Mouse (Mus musculus): ENCODE data around the gene Pigr. TPM values are rescaled to one million over a fixed set of nuclear protein-coding genes. Genes with fewer than 3 reads are reported as not detected.

Pigr gene
- polyA plus RNA-seq, 1 experiment from 2014 or later, result 1.2 TPM

GRCm38 (mm10) chr1:130879927-130880326 lies 53.4 kb downstream of the Pigr start:
- Histone ChIP-seq H3K4me1 (ENCODE audit: insufficient read depth) (no peaks in the 10 kb centered on the region), H3K9ac (replicated peaks) (no peak overlapping the region), H3K4me3 (ENCODE audit: low read depth, low read length) (no peak overlapping the region), H3K27ac (ENCODE audit: low read depth) (no peak overlapping the region), H3K36me3 (replicated peaks; ENCODE audit: insufficient read depth, low read length) (no peaks in the 10 kb centered on the region), H3K9me3 (ENCODE audit: low read length) (no peaks in the 10 kb centered on the region), H3K4me2 (ENCODE audit: low read depth, low read length) (no peak overlapping the region), H3K27me3 (ENCODE audit: insufficient read depth, low read length) (peaks cover 28% of the 10 kb centered on the region)
- DNase-seq (no peak), ATAC-seq (no peak)
- 83% methylated on average over 7 of the region's 7 CpGs for WGBS (ENCODE audit: insufficient replicate concordance)
- TF ChIP-seq CTCF (IDR thresholded peaks at IDR 0.05; ENCODE audit: low read depth) (no peak), EP300 (IDR thresholded peaks at IDR 0.05; ENCODE audit: low read depth) (no peak)

GRCm38 (mm10) chr1:130883146-130883545 lies 56.7 kb downstream of the Pigr start:
- Histone ChIP-seq H3K36me3 (replicated peaks; ENCODE audit: insufficient read depth, low read length) (no peaks in the 10 kb centered on the region), H3K4me3 (ENCODE audit: low read depth, low read length) (no peak overlapping the region), H3K9ac (replicated peaks) (no peak overlapping the region), H3K4me1 (ENCODE audit: insufficient read depth) (no peaks in the 10 kb centered on the region), H3K27me3 (ENCODE audit: insufficient read depth, low read length) (peaks cover 21% of the 10 kb centered on the region), H3K4me2 (ENCODE audit: low read depth, low read length) (no peak overlapping the region), H3K27ac (ENCODE audit: low read depth) (no peak overlapping the region), H3K9me3 (ENCODE audit: low read length) (no peaks in the 10 kb centered on the region)
- no peak for DNase-seq
- ATAC-seq, result no peak
- WGBS (ENCODE audit: insufficient replicate concordance), result 77% methylated on average over 4 of the region's 4 CpGs
- TF ChIP-seq CTCF (IDR thresholded peaks at IDR 0.05; ENCODE audit: low read depth) (no peak), EP300 (IDR thresholded peaks at IDR 0.05; ENCODE audit: low read depth) (no peak)

GRCm38 (mm10) chr1:130887354-130887753 lies 60.9 kb downstream of the Pigr start, which contains the start of gene Il24:
Il24 (minus strand) TSS chr1:130887454.
- Histone ChIP-seq H3K4me1 (ENCODE audit: insufficient read depth) (no peaks in the 10 kb centered on the region), H3K36me3 (replicated peaks; ENCODE audit: insufficient read depth, low read length) (no peaks in the 10 kb centered on the region), H3K9me3 (ENCODE audit: low read length) (no peaks in the 10 kb centered on the region), H3K4me3 (ENCODE audit: low read depth, low read length) (no peak within 1 kb of the TSS), H3K27me3 (ENCODE audit: insufficient read depth, low read length) (no peaks in the 10 kb centered on the region), H3K27ac (ENCODE audit: low read depth) (no peak within 1 kb of the TSS), H3K4me2 (ENCODE audit: low read depth, low read length) (no peak within 1 kb of the TSS), H3K9ac (replicated peaks) (no peak within 1 kb of the TSS)
- DNase-seq (no peak), ATAC-seq (no peak)
- TF ChIP-seq EP300 (IDR thresholded peaks at IDR 0.05; ENCODE audit: low read depth) (no peak), CTCF (IDR thresholded peaks at IDR 0.05; ENCODE audit: low read depth) (no peak)

- WGBS (ENCODE audit: insufficient replicate concordance), result 67% methylated on average over 1 of the region's 1 CpGs
Observed at GRCm38 (mm10) chr1:130892446-130892845, 66.0 kb downstream of the Pigr start.

GRCm38 (mm10) chr1:130893329-130894040 lies 67.0 kb downstream of the Pigr start:
- Histone ChIP-seq H3K4me2 (ENCODE audit: low read depth, low read length) (no peak overlapping the region), H3K9me3 (ENCODE audit: low read length) (no peaks in the 10 kb centered on the region), H3K4me3 (ENCODE audit: low read depth, low read length) (no peak overlapping the region), H3K4me1 (ENCODE audit: insufficient read depth) (no peaks in the 10 kb centered on the region), H3K36me3 (replicated peaks; ENCODE audit: insufficient read depth, low read length) (no peaks in the 10 kb centered on the region), H3K27ac (ENCODE audit: low read depth) (no peak overlapping the region), H3K9ac (replicated peaks) (no peak overlapping the region), H3K27me3 (ENCODE audit: insufficient read depth, low read length) (no peaks in the 10 kb centered on the region)
- WGBS (ENCODE audit: insufficient replicate concordance), result 68% methylated on average over 9 of the region's 9 CpGs
- no peak for DNase-seq
- TF ChIP-seq CTCF (IDR thresholded peaks at IDR 0.05; ENCODE audit: low read depth), result no peak
- TF ChIP-seq EP300 (IDR thresholded peaks at IDR 0.05; ENCODE audit: low read depth), result no peak
- ATAC-seq, result no peak

More at GRCm38 (mm10) chr1:130892446-130892845, 66.0 kb downstream of the Pigr start:
- H3K4me2 ChIP-seq (ENCODE audit: low read depth, low read length), result no peak overlapping the region
- no peak overlapping the region for H3K27ac ChIP-seq (ENCODE audit: low read depth)
- H3K9ac ChIP-seq (replicated peaks), result no peak overlapping the region
- ATAC-seq, result no peak
- DNase-seq, result no peak
- no peaks in the 10 kb centered on the region for H3K36me3 ChIP-seq (replicated peaks; ENCODE audit: insufficient read depth, low read length)
- H3K27me3 ChIP-seq (ENCODE audit: insufficient read depth, low read length), result no peaks in the 10 kb centered on the region
- no peak overlapping the region for H3K4me3 ChIP-seq (ENCODE audit: low read depth, low read length)
- H3K9me3 ChIP-seq (ENCODE audit: low read length), result no peaks in the 10 kb centered on the region
- no peak for TF ChIP-seq EP300 (IDR thresholded peaks at IDR 0.05; ENCODE audit: low read depth)
- TF ChIP-seq CTCF (IDR thresholded peaks at IDR 0.05; ENCODE audit: low read depth), result no peak
- H3K4me1 ChIP-seq (ENCODE audit: insufficient read depth), result no peaks in the 10 kb centered on the region

- Histone ChIP-seq H3K4me3 (ENCODE audit: low read depth, low read length) (no peak overlapping the region), H3K36me3 (replicated peaks; ENCODE audit: insufficient read depth, low read length) (no peaks in the 10 kb centered on the region), H3K4me2 (ENCODE audit: low read depth, low read length) (no peak overlapping the region), H3K9ac (replicated peaks) (no peak overlapping the region), H3K9me3 (ENCODE audit: low read length) (no peaks in the 10 kb centered on the region), H3K27me3 (ENCODE audit: insufficient read depth, low read length) (no peaks in the 10 kb centered on the region), H3K4me1 (ENCODE audit: insufficient read depth) (no peaks in the 10 kb centered on the region), H3K27ac (ENCODE audit: low read depth) (no peak overlapping the region)
- no peak for TF ChIP-seq CTCF (IDR thresholded peaks at IDR 0.05; ENCODE audit: low read depth)
- TF ChIP-seq EP300 (IDR thresholded peaks at IDR 0.05; ENCODE audit: low read depth), result no peak
- WGBS (ENCODE audit: insufficient replicate concordance), result 68% methylated on average over 6 of the region's 6 CpGs
- ATAC-seq (no peak), DNase-seq (no peak)
Observed at GRCm38 (mm10) chr1:130894468-130894867, 68.0 kb downstream of the Pigr start.

Other genes starting within 250 kb of the Pigr start
- gene Zp3r, start 197.1 kb upstream of the Pigr start, polyA plus RNA-seq (2015; fragmentation: Nextera tagmentation; extraction: Ambion mirVana), result not detected in 2 replicates
- 10.0 and 10.8 TPM in 2 replicates for gene C4bp, start 165.1 kb upstream of the Pigr start, polyA plus RNA-seq (2015; fragmentation: Nextera tagmentation; extraction: Ambion mirVana)
- gene Gm29427, start 110.9 kb upstream of the Pigr start, polyA plus RNA-seq (2015; fragmentation: Nextera tagmentation; extraction: Ambion mirVana), result 0.07 TPM in 1 of 2 replicates, not detected in the other
- 17.3 and 20.3 TPM in 2 replicates for gene Yod1, start 109.4 kb upstream of the Pigr start, polyA plus RNA-seq (2015; fragmentation: Nextera tagmentation; extraction: Ambion mirVana)
- gene Pfkfb2, start 97.4 kb upstream of the Pigr start, polyA plus RNA-seq (2015; fragmentation: Nextera tagmentation; extraction: Ambion mirVana), result 2.0 and 2.6 TPM in 2 replicates
- 1.1 and 1.4 TPM in 2 replicates for gene AA986860, start 94.7 kb upstream of the Pigr start, polyA plus RNA-seq (2015; fragmentation: Nextera tagmentation; extraction: Ambion mirVana)
- gene Fcamr, start 25.8 kb upstream of the Pigr start, polyA plus RNA-seq (2015; fragmentation: Nextera tagmentation; extraction: Ambion mirVana), result not detected in 2 replicates
- gene Fcmr, start 39.0 kb downstream of the Pigr start, polyA plus RNA-seq (2015; fragmentation: Nextera tagmentation; extraction: Ambion mirVana), result 1.00 and 1.1 TPM in 2 replicates
- not detected in 2 replicates for gene Il24, start 60.8 kb downstream of the Pigr start, polyA plus RNA-seq (2015; fragmentation: Nextera tagmentation; extraction: Ambion mirVana)
- gene Il20, start 84.8 kb downstream of the Pigr start, polyA plus RNA-seq (2015; fragmentation: Nextera tagmentation; extraction: Ambion mirVana), result not detected in 2 replicates
- gene Il19, start 113.4 kb downstream of the Pigr start, polyA plus RNA-seq (2015; fragmentation: Nextera tagmentation; extraction: Ambion mirVana), result not detected in 2 replicates
- 0.19 TPM in 1 of 2 replicates, not detected in the other for gene Il10, start 193.2 kb downstream of the Pigr start, polyA plus RNA-seq (2015; fragmentation: Nextera tagmentation; extraction: Ambion mirVana)